Mouse (Mus musculus) cerebellum, adult (tissue): ENCODE results near the gene Dcaf8.
A peak's percentile ranks its signal among the peaks of the same experiment; 100 is the strongest.
"Not testable (repeated sequence)": the region's sequence is repeated elsewhere in the genome, so short reads cannot be mapped to it uniquely, and the experiment has no call there.

ENCODE experiments used
- ATAC-seq: cut with Nextera tagmentation; 2 replicates; pipeline ENCODE4 v1.9.2; 2017; ENCODE audit warnings: mild to moderate bottlenecking, moderate library complexity, mixed read lengths; ENCODE audit not compliant: insufficient number of reproducible peaks, low FRiP score, low TSS enrichment

The Dcaf8 gene

GRCm38 (mm10) chr1:172214748-172215147 lies 66.9 kb downstream of the Dcaf8 start:
- no peak for ATAC-seq

GRCm38 (mm10) chr1:172217148-172217547 lies 69.3 kb downstream of the Dcaf8 start:
- peak; percentile 28 for ATAC-seq

- ATAC-seq, result no peak
These were observed 70.5 kb downstream of the Dcaf8 start for GRCm38 (mm10) chr1:172218164-172218910.

- no peak for ATAC-seq
These were observed 71.8 kb downstream of the Dcaf8 start, which contains the start of gene Casq1 for GRCm38 (mm10) chr1:172219451-172220406. Casq1 (minus strand) TSS chr1:172219868.

GRCm38 (mm10) chr1:172220414-172220813 lies 72.5 kb downstream of the Dcaf8 start:
- ATAC-seq, result no peak

GRCm38 (mm10) chr1:172221297-172222063 lies 73.6 kb downstream of the Dcaf8 start:
- ATAC-seq, result no peak

- peak; percentile 64; the same call in 1 of the 2 replicates for ATAC-seq
These were observed 80.3 kb downstream of the Dcaf8 start for GRCm38 (mm10) chr1:172228209-172228608.

- ATAC-seq, result no peak
These were observed 81.3 kb downstream of the Dcaf8 start for GRCm38 (mm10) chr1:172229215-172229614.

GRCm38 (mm10) chr1:172240945-172241708 lies 93.2 kb downstream of the Dcaf8 start:
- no peak for ATAC-seq

- ATAC-seq, result no peak
These were observed 94.5 kb downstream of the Dcaf8 start for GRCm38 (mm10) chr1:172242401-172242800.

GRCm38 (mm10) chr1:172243547-172244205 lies 95.8 kb downstream of the Dcaf8 start:
- peak; percentile 40; the same call in 1 of the 2 replicates for ATAC-seq

- not testable (repeated sequence) for ATAC-seq
These were observed 96.8 kb downstream of the Dcaf8 start for GRCm38 (mm10) chr1:172244645-172245044.
